Mouse (Mus musculus) neural tube, embryonic 11.5 days (tissue): ENCODE measurements around the gene Tmem242. TPM values are rescaled to one million over a fixed set of nuclear protein-coding genes. Genes with fewer than 3 reads are reported as not detected.

Source experiments
- ATAC-seq: fragments of 200-750 bp; cut with Nextera tagmentation; 2 replicates; pipeline ENCODE4 v1.8.0; 2017; ENCODE audit warnings: moderate number of reproducible peaks, mild to moderate bottlenecking, moderate TSS enrichment, moderate library complexity; ENCODE audit not compliant: insufficient read depth, low FRiP score, low TSS enrichment
- DNase-seq: peaks from one replicate; pipeline ENCODE4 v3.0.0-alpha.2; 2015; ENCODE audit warnings: low spot score
- H3K27ac ChIP-seq: fragments of 300-500 bp; sonication (generic); 2 replicates; pipeline ENCODE4 v1.5.1; 2014; ENCODE audit warnings: low read depth, mild to moderate bottlenecking, low read length
- H3K27me3 ChIP-seq: fragments of 300-500 bp; sonication (generic); 2 replicates; pipeline ENCODE4 v1.6.1; 2014; ENCODE audit warnings: mild to moderate bottlenecking, low read length, mixed read lengths; ENCODE audit not compliant: control insufficient read depth, insufficient read depth
- H3K36me3 ChIP-seq: fragments of 300-500 bp; sonication (generic); 2 replicates; pipeline ENCODE4 v1.6.1; 2014; ENCODE audit warnings: mild to moderate bottlenecking, low read length, moderate library complexity, mixed read lengths; ENCODE audit not compliant: control insufficient read depth, insufficient read depth
- H3K4me1 ChIP-seq: fragments of 300-500 bp; sonication (generic); 2 replicates; pipeline ENCODE4 v1.6.1; 2014; ENCODE audit warnings: low read length, mixed read lengths; ENCODE audit not compliant: control insufficient read depth, insufficient read depth
- H3K4me2 ChIP-seq: fragments of 300-500 bp; sonication (generic); 2 replicates; pipeline ENCODE4 v1.6.1; 2014; ENCODE audit warnings: low read depth, mild to moderate bottlenecking, moderate library complexity
- H3K4me3 ChIP-seq: fragments of 300-500 bp; sonication (generic); 2 replicates; pipeline ENCODE4 v1.5.1; 2014; ENCODE audit warnings: low read depth, low read length
- H3K9ac ChIP-seq: fragments of 300-500 bp; sonication (generic); 2 replicates; pipeline ENCODE4 v1.6.1; 2014; ENCODE audit warnings: mild to moderate bottlenecking, low read length
- H3K9me3 ChIP-seq: fragments of 300-500 bp; sonication (generic); 2 replicates; pipeline ENCODE4 v1.6.1; 2016; ENCODE audit warnings: low read length; ENCODE audit not compliant: control insufficient read depth
- WGBS: fragments of 180-500 bp; shearing (Covaris S2); extraction: QIAGEN DNeasy Blood & Tissue Kit; methylation state at CpG from one replicate; pipeline ENCODE4 v1.1.7; 2014; 5-methylcytosine and 5-hydroxymethylcytosine counted together
- polyA plus RNA-seq: library from polyadenylated mRNA; unstranded; fragments of >200 nt; fragmentation: Nextera tagmentation; extraction: Ambion mirVana; gene quantifications from 2 replicates; pipeline ENCODE4 v1.2.1, GENCODE M21; 2014

Tmem242 gene
- polyA plus RNA-seq, 1 experiment from 2014 or later: 118 TPM

GRCm38 (mm10) chr17:5424156-5424555 lies 15.9 kb downstream of the Tmem242 start:
- H3K4me1 ChIP-seq: no peaks in the 10 kb centered on the region
- no peaks in the 10 kb centered on the region; the same call in 1 of the 2 replicates for H3K36me3 ChIP-seq
- no peak overlapping the region for H3K9ac ChIP-seq
- DNase-seq: no peak
- WGBS: 91% methylated on average over 8 of the region's 8 CpGs
- no peak for ATAC-seq
- no peak overlapping the region for H3K4me3 ChIP-seq
- no peaks in the 10 kb centered on the region for H3K9me3 ChIP-seq
- H3K4me2 ChIP-seq: no peak overlapping the region
- no peak overlapping the region for H3K27ac ChIP-seq
- no peaks in the 10 kb centered on the region for H3K27me3 ChIP-seq

- Histone ChIP-seq H3K9me3 (no peaks in the 10 kb centered on the region), H3K36me3 (no peaks in the 10 kb centered on the region; the same call in 1 of the 2 replicates), H3K27ac (no peak overlapping the region), H3K27me3 (no peaks in the 10 kb centered on the region), H3K4me1 (no peaks in the 10 kb centered on the region), H3K4me2 (no peak overlapping the region), H3K9ac (no peak overlapping the region), H3K4me3 (no peak overlapping the region)
- no peak for DNase-seq
- no peak for ATAC-seq
- WGBS: 64% methylated on average over 4 of the region's 4 CpGs
Measured at GRCm38 (mm10) chr17:5421835-5422234, 18.2 kb downstream of the Tmem242 start.

GRCm38 (mm10) chr17:5419771-5420518 lies 20.1 kb downstream of the Tmem242 start:
- Histone ChIP-seq H3K27ac (no peak overlapping the region), H3K4me2 (no peak overlapping the region), H3K9me3 (no peaks in the 10 kb centered on the region), H3K4me3 (no peak overlapping the region), H3K4me1 (no peaks in the 10 kb centered on the region), H3K36me3 (no peaks in the 10 kb centered on the region; the same call in 1 of the 2 replicates), H3K9ac (no peak overlapping the region), H3K27me3 (no peaks in the 10 kb centered on the region)
- DNase-seq: no peak
- 69% methylated on average over 6 of the region's 6 CpGs for WGBS
- ATAC-seq: no peak

GRCm38 (mm10) chr17:5419056-5419455 lies 21.0 kb downstream of the Tmem242 start:
- H3K4me2 ChIP-seq: no peak overlapping the region
- no peaks in the 10 kb centered on the region for H3K4me1 ChIP-seq
- H3K9ac ChIP-seq: no peak overlapping the region
- WGBS: 84% methylated on average over 9 of the region's 9 CpGs
- no peak overlapping the region for H3K27ac ChIP-seq
- H3K9me3 ChIP-seq: no peaks in the 10 kb centered on the region
- no peaks in the 10 kb centered on the region for H3K27me3 ChIP-seq
- DNase-seq: no peak
- H3K36me3 ChIP-seq: no peaks in the 10 kb centered on the region; the same call in 1 of the 2 replicates
- H3K4me3 ChIP-seq: no peak overlapping the region
- ATAC-seq: no peak

- ATAC-seq: no peak
Measured at GRCm38 (mm10) chr17:5418545-5418944, 21.5 kb downstream of the Tmem242 start, which contains the start of gene Ldhal6b. Ldhal6b (minus strand) TSS chr17:5418767.

GRCm38 (mm10) chr17:5416518-5416917 lies 23.5 kb downstream of the Tmem242 start:
- H3K27me3 ChIP-seq: no peaks in the 10 kb centered on the region
- H3K9me3 ChIP-seq: no peaks in the 10 kb centered on the region
- no peak overlapping the region for H3K4me3 ChIP-seq
- no peak overlapping the region for H3K9ac ChIP-seq
- H3K4me1 ChIP-seq: no peaks in the 10 kb centered on the region
- H3K36me3 ChIP-seq: peaks cover 2% of the 10 kb centered on the region; the same call in 1 of the 2 replicates
- H3K27ac ChIP-seq: no peak overlapping the region
- WGBS: 96% methylated on average over 3 of the region's 3 CpGs
- no peak for DNase-seq
- no peak for ATAC-seq
- no peak overlapping the region for H3K4me2 ChIP-seq

More at GRCm38 (mm10) chr17:5418545-5418944, 21.5 kb downstream of the Tmem242 start, which contains the start of gene Ldhal6b:
- no peaks in the 10 kb centered on the region for H3K9me3 ChIP-seq
- no peaks in the 10 kb centered on the region for H3K27me3 ChIP-seq
- H3K27ac ChIP-seq: no peak within 1 kb of the TSS
- H3K4me3 ChIP-seq: no peak within 1 kb of the TSS
- DNase-seq: no peak
- no peaks in the 10 kb centered on the region for H3K4me1 ChIP-seq
- H3K4me2 ChIP-seq: no peak within 1 kb of the TSS
- H3K9ac ChIP-seq: no peak within 1 kb of the TSS
- no peaks in the 10 kb centered on the region; the same call in 1 of the 2 replicates for H3K36me3 ChIP-seq
- WGBS: 97% methylated on average over 11 of the region's 11 CpGs

GRCm38 (mm10) chr17:5414041-5414440 lies 26.0 kb downstream of the Tmem242 start:
- DNase-seq (no peak), ATAC-seq (no peak)
- Histone ChIP-seq H3K27ac (0 out of 2 replicates have a peak overlapping the region, but pooled peaks have one; percentile 27), H3K9ac (no peak overlapping the region), H3K9me3 (no peaks in the 10 kb centered on the region), H3K4me1 (no peaks in the 10 kb centered on the region), H3K4me3 (no peak overlapping the region), H3K27me3 (no peaks in the 10 kb centered on the region), H3K4me2 (no peak overlapping the region), H3K36me3 (peaks cover 2% of the 10 kb centered on the region; the same call in 1 of the 2 replicates)
- 91% methylated on average over 3 of the region's 3 CpGs for WGBS

- DNase-seq (no peak), ATAC-seq (no peak)
- WGBS: 83% methylated on average over 13 of the region's 13 CpGs
- Histone ChIP-seq H3K4me2 (no peak overlapping the region), H3K27me3 (no peaks in the 10 kb centered on the region), H3K9me3 (no peaks in the 10 kb centered on the region), H3K4me1 (no peaks in the 10 kb centered on the region), H3K9ac (no peak overlapping the region), H3K27ac (no peak overlapping the region), H3K36me3 (peaks cover 2% of the 10 kb centered on the region; the same call in 1 of the 2 replicates), H3K4me3 (no peak overlapping the region)
Measured at GRCm38 (mm10) chr17:5413350-5413749, 26.7 kb downstream of the Tmem242 start.

- 90% methylated on average over 7 of the region's 7 CpGs for WGBS
- ATAC-seq (no peak), DNase-seq (no peak)
- no peaks in the 10 kb centered on the region for H3K4me1 ChIP-seq
- no peaks in the 10 kb centered on the region for H3K27me3 ChIP-seq
- peaks cover 2% of the 10 kb centered on the region; the same call in 1 of the 2 replicates for H3K36me3 ChIP-seq
- H3K4me3 ChIP-seq: no peak overlapping the region
- no peak overlapping the region for H3K27ac ChIP-seq
- no peak overlapping the region for H3K4me2 ChIP-seq
- H3K9me3 ChIP-seq: no peaks in the 10 kb centered on the region
- no peak overlapping the region for H3K9ac ChIP-seq
Measured at GRCm38 (mm10) chr17:5412740-5413139, 27.3 kb downstream of the Tmem242 start.
